Mouse (Mus musculus) embryonic facial prominence, embryonic 14.5 days (tissue): Measurements from ENCODE around the gene Zmat1. TPM values are rescaled to one million over a fixed set of nuclear protein-coding genes. Genes with fewer than 3 reads are reported as not detected.

Source experiments
- ATAC-seq: fragments of 200-750 bp; cut with Nextera tagmentation; 2 replicates; pipeline ENCODE4 v1.8.0; 2017; ENCODE audit warnings: low read depth, moderate number of reproducible peaks, moderate TSS enrichment
- DNase-seq: peaks from one replicate; pipeline ENCODE4 v3.0.0-alpha.2; 2015; ENCODE audit warnings: low spot score
- H3K27ac ChIP-seq: fragments of 300-500 bp; sonication (generic); replicated peaks from 2 replicates; pipeline ENCODE4 v1.5.1; 2014; ENCODE audit warnings: low read depth, mild to moderate bottlenecking, low read length, moderate library complexity
- H3K27me3 ChIP-seq: fragments of 300-500 bp; sonication (generic); replicated peaks from 2 replicates; pipeline ENCODE4 v1.6.1; 2014; ENCODE audit warnings: low read length; ENCODE audit not compliant: control insufficient read depth, insufficient read depth
- H3K36me3 ChIP-seq: fragments of 300-500 bp; sonication (generic); 2 replicates; pipeline ENCODE4 v1.6.1; 2014; ENCODE audit warnings: low read length, mixed read lengths; ENCODE audit not compliant: control insufficient read depth, insufficient read depth
- H3K4me1 ChIP-seq: fragments of 300-500 bp; sonication (generic); 2 replicates; pipeline ENCODE4 v1.6.1; 2014; ENCODE audit warnings: antibody characterized with exemption, low read length; ENCODE audit not compliant: control insufficient read depth, insufficient read depth
- H3K4me2 ChIP-seq: fragments of 300-500 bp; sonication (generic); 2 replicates; pipeline ENCODE4 v1.6.1; 2014; ENCODE audit warnings: low read depth, mild to moderate bottlenecking, low read length, moderate library complexity, mixed read lengths
- H3K4me3 ChIP-seq: fragments of 300-500 bp; sonication (generic); 2 replicates; pipeline ENCODE4 v1.5.1; 2014; ENCODE audit warnings: low read depth, mild to moderate bottlenecking, low read length
- H3K9ac ChIP-seq: fragments of 300-500 bp; sonication (generic); 2 replicates; pipeline ENCODE4 v1.6.1; 2014; ENCODE audit warnings: low read depth, mild to moderate bottlenecking, low read length, moderate library complexity, mixed read lengths
- H3K9me3 ChIP-seq: fragments of 300-500 bp; sonication (generic); 2 replicates; pipeline ENCODE4 v1.6.1; 2016; ENCODE audit warnings: low read length; ENCODE audit not compliant: control insufficient read depth
- WGBS: fragments of 180-500 bp; shearing (Covaris S2); extraction: QIAGEN DNeasy Blood & Tissue Kit; methylation state at CpG from one replicate; pipeline ENCODE4 v1.1.7; 2014; 5-methylcytosine and 5-hydroxymethylcytosine counted together
- polyA plus RNA-seq: library from polyadenylated mRNA; unstranded; fragments of >200 nt; fragmentation: Nextera tagmentation; extraction: Ambion mirVana; gene quantifications from 2 replicates; pipeline ENCODE4 v1.2.1, GENCODE M21; 2014

Gene Zmat1
- polyA plus RNA-seq, 1 experiment from 2014 or later: 7.7 TPM

GRCm38 (mm10) chrX:134963305-134964094, 45.5 kb downstream of the Zmat1 start:
- ATAC-seq: peak; percentile 96
- no peaks in the 10 kb centered on the region for H3K36me3 ChIP-seq
- peak overlapping the region; percentile 36 for H3K4me3 ChIP-seq
- 81% methylated on average over 21 of the region's 53 CpGs for WGBS
- H3K27me3 ChIP-seq: no peaks in the 10 kb centered on the region; the same call in 1 of the 2 replicates
- no peaks in the 10 kb centered on the region for H3K4me1 ChIP-seq
- H3K9me3 ChIP-seq: no peaks in the 10 kb centered on the region
- peak overlapping the region; percentile 44 for H3K4me2 ChIP-seq
- DNase-seq: peak; percentile 90
- H3K27ac ChIP-seq: no peak overlapping the region
- peak overlapping the region; percentile 54 for H3K9ac ChIP-seq

GRCm38 (mm10) chrX:134930361-134930760, 78.6 kb downstream of the Zmat1 start:
- no peak overlapping the region for H3K4me2 ChIP-seq
- DNase-seq (peak; percentile 12), ATAC-seq (no peak)
- 36% methylated on average over 5 of the region's 5 CpGs for WGBS
- H3K9ac ChIP-seq: no peak overlapping the region
- H3K9me3 ChIP-seq: no peaks in the 10 kb centered on the region
- no peak overlapping the region for H3K27ac ChIP-seq
- no peaks in the 10 kb centered on the region for H3K36me3 ChIP-seq
- no peak overlapping the region for H3K4me3 ChIP-seq
- no peaks in the 10 kb centered on the region; the same call in 1 of the 2 replicates for H3K27me3 ChIP-seq
- H3K4me1 ChIP-seq: no peaks in the 10 kb centered on the region

- DNase-seq (no peak), ATAC-seq (no peak)
- Histone ChIP-seq H3K27ac (no peak overlapping the region), H3K9me3 (no peaks in the 10 kb centered on the region), H3K4me1 (no peaks in the 10 kb centered on the region), H3K9ac (no peak overlapping the region), H3K36me3 (no peaks in the 10 kb centered on the region), H3K27me3 (no peaks in the 10 kb centered on the region; the same call in 1 of the 2 replicates), H3K4me3 (no peak overlapping the region), H3K4me2 (no peak overlapping the region)
- 71% methylated on average over 5 of the region's 5 CpGs for WGBS
Observed at GRCm38 (mm10) chrX:134929927-134930326, 79.1 kb downstream of the Zmat1 start.

GRCm38 (mm10) chrX:134925058-134925457, 84.0 kb downstream of the Zmat1 start:
- H3K9ac ChIP-seq: no peak overlapping the region
- H3K27ac ChIP-seq: no peak overlapping the region
- no peak overlapping the region for H3K4me3 ChIP-seq
- no peaks in the 10 kb centered on the region for H3K4me1 ChIP-seq
- no peaks in the 10 kb centered on the region for H3K9me3 ChIP-seq
- no peaks in the 10 kb centered on the region for H3K36me3 ChIP-seq
- no peak for ATAC-seq
- no peak overlapping the region for H3K4me2 ChIP-seq
- H3K27me3 ChIP-seq: no peaks in the 10 kb centered on the region; the same call in 1 of the 2 replicates
- DNase-seq: peak; percentile 39

- H3K4me2 ChIP-seq: no peak overlapping the region
- DNase-seq (peak; percentile 24), ATAC-seq (no peak)
- no peaks in the 10 kb centered on the region; the same call in none of the 2 replicates for H3K27me3 ChIP-seq
- WGBS: 49% methylated on average over 7 of the region's 7 CpGs
- H3K27ac ChIP-seq: 0 out of 2 replicates have a peak overlapping the region, but pooled peaks have one; percentile 48
- H3K4me1 ChIP-seq: no peaks in the 10 kb centered on the region
- no peaks in the 10 kb centered on the region for H3K9me3 ChIP-seq
- no peaks in the 10 kb centered on the region for H3K36me3 ChIP-seq
- H3K9ac ChIP-seq: no peak overlapping the region
- H3K4me3 ChIP-seq: no peak overlapping the region
Observed at GRCm38 (mm10) chrX:134923675-134924424, 85.2 kb downstream of the Zmat1 start.

Other genes starting within 250 kb of the Zmat1 start
- gene Armcx2, start 200.0 kb downstream of the Zmat1 start, polyA plus RNA-seq: 74.1 and 82.6 TPM in 2 replicates
- gene Nxf2, start 44.5 kb downstream of the Zmat1 start, polyA plus RNA-seq: 1.1 and 1.2 TPM in 2 replicates
- gene Gm15023, start 168.4 kb upstream of the Zmat1 start, polyA plus RNA-seq: 0.13 and 0.19 TPM in 2 replicates
- gene Tceal6, start 201.5 kb upstream of the Zmat1 start, polyA plus RNA-seq: 4.6 and 4.9 TPM in 2 replicates